Mouse (Mus musculus) erythroid progenitor cell, adult 5-6 weeks (primary cell): Measurements from ENCODE around the gene Dhrs13. TPM values are rescaled to one million over a fixed set of nuclear protein-coding genes. Genes with fewer than 3 reads are reported as not detected.
"Not testable (repeated sequence)": the region's sequence is repeated elsewhere in the genome, so short reads cannot be mapped to it uniquely, and the experiment has no call there.

Experiments
- ATAC-seq: replicated peaks from 2 replicates; pipeline ENCODE4 v1.8.0; 2016; ENCODE audit warnings: moderate number of reproducible peaks, mild to moderate bottlenecking, moderate TSS enrichment, inconsistent platforms; ENCODE audit not compliant: poor library complexity, low FRiP score, severe bottlenecking
- total RNA-seq, 2 experiments: library from RNA; stranded (forward) in 1 of 2; stranded (reverse) in 1 of 2; fragments of 150-400 nt in 1 of 2; fragments of 186-747, 209-891 nt in 1 of 2; gene quantifications; 2 replicates each; pipeline versions ENCODE4 v1.2.3 to v1.2.4; 2015 to 2017; ENCODE audit warnings: low replicate concordance in 2 of 2

Dhrs13 gene
- total RNA-seq, 2 experiments from 2014 or later: 7.1 to 10.1 TPM

GRCm38 (mm10) chr11:78037831-78038752 lies 6.0 kb downstream of the Dhrs13 start, which contains the start of gene Flot2:
Gene Flot2, plus strand, starts transcription at chr11:78037931.
- ATAC-seq: peak; percentile 83

GRCm38 (mm10) chr11:78040878-78041277 lies 8.8 kb downstream of the Dhrs13 start:
- no peak for ATAC-seq

- not testable (repeated sequence) for ATAC-seq
Measured at GRCm38 (mm10) chr11:78042290-78042870, 10.3 kb downstream of the Dhrs13 start.

GRCm38 (mm10) chr11:78044758-78045251 lies 12.7 kb downstream of the Dhrs13 start:
- no peak for ATAC-seq

- ATAC-seq: not testable (repeated sequence)
Measured at GRCm38 (mm10) chr11:78048637-78049036, 16.6 kb downstream of the Dhrs13 start.

GRCm38 (mm10) chr11:78053078-78053477 lies 21.0 kb downstream of the Dhrs13 start:
- no peak for ATAC-seq

- no peak for ATAC-seq
Measured at GRCm38 (mm10) chr11:78056946-78057345, 24.9 kb downstream of the Dhrs13 start.

GRCm38 (mm10) chr11:78059833-78060757 lies 28.0 kb downstream of the Dhrs13 start:
- ATAC-seq: peak; percentile 94

GRCm38 (mm10) chr11:78062563-78062962 lies 30.5 kb downstream of the Dhrs13 start:
- ATAC-seq: no peak

- ATAC-seq: peak; percentile 74
Measured at GRCm38 (mm10) chr11:78065906-78066305, 33.8 kb downstream of the Dhrs13 start.

- no peak for ATAC-seq
Measured at GRCm38 (mm10) chr11:78066641-78067040, 34.6 kb downstream of the Dhrs13 start.

GRCm38 (mm10) chr11:78067566-78067965 lies 35.5 kb downstream of the Dhrs13 start:
- no peak for ATAC-seq

- ATAC-seq: no peak
Measured at GRCm38 (mm10) chr11:78069130-78069529, 37.0 kb downstream of the Dhrs13 start.

- peak; percentile 44 for ATAC-seq
Measured at GRCm38 (mm10) chr11:78069646-78070045, 37.6 kb downstream of the Dhrs13 start.

GRCm38 (mm10) chr11:78071938-78072337 lies 39.9 kb downstream of the Dhrs13 start:
- ATAC-seq: no peak

GRCm38 (mm10) chr11:78072425-78073130 lies 40.5 kb downstream of the Dhrs13 start:
- peak; percentile 40 for ATAC-seq

GRCm38 (mm10) chr11:78073577-78074276 lies 41.6 kb downstream of the Dhrs13 start:
- ATAC-seq: peak; percentile 57

- ATAC-seq: peak; percentile 39
Measured at GRCm38 (mm10) chr11:78074277-78074652, 42.2 kb downstream of the Dhrs13 start.

GRCm38 (mm10) chr11:78074666-78075065 lies 42.6 kb downstream of the Dhrs13 start:
- ATAC-seq: peak; percentile 2
